Mouse (Mus musculus) Patski (cell line): ENCODE data around the gene Dchs2. TPM values are rescaled to one million over a fixed set of nuclear protein-coding genes. Genes with fewer than 3 reads are reported as not detected.

Experiments used
- ATAC-seq: fragments of 100-300 bp; one replicate; pipeline ENCODE4 v1.8.0; 2021
- CTCF ChIA-PET: fragments of 350-600 bp; sonication (Branson Sonifier 250); formaldehyde crosslinking; loops from one replicate; lab custom pipeline; 2022; ENCODE audit warnings: inconsistent platforms; lab: Charles Lee
- POLR2A ChIA-PET: fragments of 350-600 bp; sonication (Branson Sonifier 250); formaldehyde crosslinking; loops from one replicate; lab custom pipeline; 2022; ENCODE audit warnings: antibody characterized with exemption, inconsistent platforms; lab: Charles Lee
- DNase-seq: peaks from one replicate; pipeline ENCODE4 v3.0.0-alpha.2; 2011; ENCODE audit warnings: low read depth, low spot score
- H3K27me3 ChIP-seq: fragments of 371-371 bp; one replicate; pipeline ENCODE4 v1.5.1; 2021
- CTCF ChIP-seq: fragments of 100-300 bp; IDR thresholded peaks from one replicate; pipeline ENCODE4 v1.5.1; 2021
- in situ Hi-C: fragments of 300-500 bp; cut with MboI; formaldehyde crosslinking; loops from 3 replicates; pipeline ENCODE4 v1.11.1; 2018; ENCODE audit warnings: low pct_unique_long_range_greater_than_20kb, mixed read lengths
- polyA plus RNA-seq: library from polyadenylated mRNA; unstranded; gene quantifications from one replicate; pipeline ENCODE4 v1.2.3, GENCODE M21; 2021

The Dchs2 gene
- polyA plus RNA-seq, 1 experiment from 2014 or later, result 0.12 TPM

DNA sequence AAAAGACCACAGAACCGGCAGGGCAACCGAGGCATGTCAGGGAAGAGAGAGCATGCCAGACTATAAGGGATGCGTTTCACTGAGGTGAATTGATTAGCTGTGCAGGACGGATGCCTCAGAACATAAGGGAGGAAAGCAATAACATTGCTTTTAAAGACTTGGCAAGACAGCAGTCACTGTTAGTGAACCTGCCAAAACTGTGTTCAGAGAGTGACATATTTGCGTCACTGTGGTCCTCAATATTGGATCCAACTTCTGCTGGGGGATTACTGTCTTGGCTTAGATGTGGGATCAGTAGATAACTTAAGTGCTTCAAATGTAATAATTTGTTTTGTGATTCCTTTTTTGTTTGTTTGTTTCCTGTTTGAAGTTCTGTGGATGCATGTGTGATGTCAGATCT lies 107.3 kb downstream of the Dchs2 start:
- POLR2A ChIA-PET, result no interaction called here
- CTCF ChIA-PET, result no interaction called here

GRCm38 (mm10) chr3:83246536-83246935 lies 118.8 kb downstream of the Dchs2 start:
- peaks cover 81% of the 10 kb centered on the region for H3K27me3 ChIP-seq
- ChIA-PET POLR2A (no interaction called here), CTCF (interaction anchor here (1.4 to 2.1 kb wide), 2 partner anchors 8 to 136 kb away, joined by 4 to 8 read pairs; no protein-coding TSS in a partner anchor)
- in situ Hi-C loops, result no loop called here
- TF ChIP-seq CTCF, result no peak
- DNase-seq (no peak), ATAC-seq (no peak)

More for the DNA sequence above, 107.3 kb downstream of the Dchs2 start:
- in situ Hi-C loops, result no loop called here
- DNase-seq (no peak), ATAC-seq (no peak)
- no peak for TF ChIP-seq CTCF
- peaks cover 62% of the 10 kb centered on the region for H3K27me3 ChIP-seq

DNA sequence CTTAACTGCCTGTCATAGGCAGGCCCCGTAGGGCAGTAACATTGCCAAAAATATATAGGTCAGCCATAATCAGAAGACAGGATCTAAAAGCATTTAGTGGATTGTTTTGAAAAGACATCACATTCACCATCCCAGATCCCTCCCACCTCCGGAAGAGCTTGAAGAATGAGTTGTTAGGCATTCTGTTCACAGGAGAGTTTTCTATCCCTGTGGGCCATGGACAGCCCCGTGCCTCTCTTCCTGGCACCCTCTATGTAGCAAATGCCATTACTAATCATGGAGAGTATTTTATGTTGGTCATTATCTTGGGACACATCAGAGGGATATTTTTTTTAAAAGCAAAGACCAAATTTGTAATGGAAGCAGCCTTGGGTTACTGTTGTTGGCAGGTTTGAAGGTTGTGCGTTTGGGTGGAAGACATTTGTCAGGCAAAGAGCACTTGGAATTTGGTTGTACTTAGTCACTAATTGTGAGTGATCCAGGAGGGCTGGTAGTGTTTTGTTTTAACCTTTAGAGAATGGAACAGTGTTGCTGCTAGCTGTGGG lies 122.3 kb downstream of the Dchs2 start:
- no peak for TF ChIP-seq CTCF
- in situ Hi-C loops, result no loop called here
- DNase-seq (no peak), ATAC-seq (no peak)
- ChIA-PET POLR2A (interaction anchor here (1.1 kb wide), 1 partner anchor 10 kb away, joined by 4 read pairs; no protein-coding TSS in a partner anchor), CTCF (no interaction called here)
- H3K27me3 ChIP-seq, result peaks cover 84% of the 10 kb centered on the region

- no peak for TF ChIP-seq CTCF
- ChIA-PET CTCF (interaction anchor here (1.1 to 1.5 kb wide), 2 partner anchors 11 to 14 kb away, joined by 3 to 4 read pairs; no protein-coding TSS in a partner anchor), POLR2A (no interaction called here)
- no peak for DNase-seq
- ATAC-seq, result no peak
- H3K27me3 ChIP-seq, result peaks cover 71% of the 10 kb centered on the region
- in situ Hi-C loops, result no loop called here
Observed at GRCm38 (mm10) chr3:83251899-83252298, 124.2 kb downstream of the Dchs2 start.

GRCm38 (mm10) chr3:83259421-83259820 lies 131.7 kb downstream of the Dchs2 start:
- in situ Hi-C loops, result no loop called here
- ATAC-seq, result no peak
- DNase-seq, result no peak
- ChIA-PET CTCF (interaction anchor here (0.8 to 1.0 kb wide), 3 partner anchors 14 to 17 kb away, joined by 3 read pairs; no protein-coding TSS in a partner anchor), POLR2A (no interaction called here)
- H3K27me3 ChIP-seq, result peaks cover 59% of the 10 kb centered on the region
- no peak for TF ChIP-seq CTCF

DNA sequence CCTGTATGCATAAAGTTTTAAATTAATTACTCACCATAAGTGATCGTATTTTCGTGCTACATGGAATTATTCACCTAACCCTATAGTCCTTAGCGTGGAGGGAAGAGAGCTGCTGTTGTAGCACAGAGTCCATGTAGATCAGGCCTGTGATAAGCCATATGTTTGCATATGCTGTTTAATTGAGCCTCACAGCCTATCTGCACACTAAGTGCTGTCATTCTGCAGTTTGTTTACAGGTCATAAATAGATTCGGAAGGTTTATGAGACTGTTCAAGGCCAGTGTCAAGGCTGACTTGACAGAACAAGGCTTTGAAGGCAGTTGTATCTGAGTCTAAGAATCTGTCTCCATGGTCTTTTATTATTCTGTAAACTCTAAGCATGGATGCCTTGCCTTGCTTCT lies 138.3 kb downstream of the Dchs2 start:
- no peak for TF ChIP-seq CTCF
- ATAC-seq (no peak), DNase-seq (no peak)
- in situ Hi-C loops, result no loop called here
- ChIA-PET CTCF (interaction anchor here (1.0 to 1.2 kb wide), 2 partner anchors 14 to 52 kb away, joined by 4 read pairs; no protein-coding TSS in a partner anchor), POLR2A (no interaction called here)
- H3K27me3 ChIP-seq, result peaks cover 72% of the 10 kb centered on the region

GRCm38 (mm10) chr3:83270228-83270627 lies 142.5 kb downstream of the Dchs2 start:
- ATAC-seq, result no peak
- in situ Hi-C loops, result no loop called here
- DNase-seq, result no peak
- CTCF ChIA-PET, result no interaction called here
- POLR2A ChIA-PET, result no interaction called here
- TF ChIP-seq CTCF, result no peak
- peaks cover 77% of the 10 kb centered on the region for H3K27me3 ChIP-seq

GRCm38 (mm10) chr3:83270982-83271381 lies 143.2 kb downstream of the Dchs2 start:
- in situ Hi-C loops, result no loop called here
- no peak for ATAC-seq
- peak; percentile 31 for TF ChIP-seq CTCF
- DNase-seq, result no peak
- POLR2A ChIA-PET, result no interaction called here
- peaks cover 77% of the 10 kb centered on the region for H3K27me3 ChIP-seq
- CTCF ChIA-PET, result interaction anchor here (0.6 to 5.9 kb wide), 2 partner anchors 160 to 408 kb away, joined by 3 to 46 read pairs; no protein-coding TSS in a partner anchor

GRCm38 (mm10) chr3:83273555-83274244 lies 146.0 kb downstream of the Dchs2 start:
- ATAC-seq (peak; percentile 83), DNase-seq (no peak)
- POLR2A ChIA-PET, result interaction anchor here (1.2 kb wide), 1 partner anchor 164 kb away, joined by 3 read pairs; no protein-coding TSS in a partner anchor
- in situ Hi-C loops, result no loop called here
- H3K27me3 ChIP-seq, result peaks cover 74% of the 10 kb centered on the region
- CTCF ChIA-PET, result interaction anchor here (0.9 to 5.9 kb wide), 14 partner anchors 9 to 275 kb away, joined by 3 to 46 read pairs (median 3); no protein-coding TSS in a partner anchor
- peak; percentile 91 for TF ChIP-seq CTCF

DNA sequence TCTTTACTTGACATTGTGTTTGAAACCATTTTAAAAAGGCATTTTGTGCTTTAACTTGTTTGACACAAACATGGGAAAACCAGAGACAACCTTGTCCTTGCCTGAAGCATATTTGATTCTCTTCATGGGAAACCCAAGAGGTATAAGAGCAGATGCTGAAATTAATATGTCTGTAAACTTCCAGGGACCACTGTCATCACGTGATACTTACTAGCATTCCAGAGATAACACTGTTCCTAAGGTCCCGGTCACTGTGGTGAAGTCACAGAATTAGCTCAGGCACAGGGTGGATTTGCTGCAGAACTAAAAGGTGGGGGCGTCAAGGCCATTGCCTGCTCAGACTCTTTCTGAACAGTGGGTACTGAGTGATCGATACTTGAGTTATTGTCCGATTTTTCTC lies 148.0 kb downstream of the Dchs2 start:
- no peak for TF ChIP-seq CTCF
- no peak for ATAC-seq
- H3K27me3 ChIP-seq, result peaks cover 79% of the 10 kb centered on the region
- ChIA-PET CTCF (interaction anchor here (0.8 to 5.9 kb wide), 9 partner anchors 10 to 297 kb away, joined by 3 to 46 read pairs (median 3); no protein-coding TSS in a partner anchor), POLR2A (no interaction called here)
- in situ Hi-C loops, result loop anchor here (5.0 kb wide), 2 partner anchors 163 to 278 kb away; no protein-coding TSS in a partner anchor
- DNase-seq, result no peak
